Mouse (Mus musculus) bone marrow macrophage, adult 2 months (primary cell): ENCODE results near the gene Tshz2. TPM values are rescaled to one million over a fixed set of nuclear protein-coding genes. Genes with fewer than 3 reads are reported as not detected.

ENCODE experiments used
- H3K27ac ChIP-seq: 2 replicates; pipeline ENCODE4 v1.5.1; 2012; ENCODE audit warnings: low read depth, low read length; ENCODE audit not compliant: insufficient read depth
- H3K4me1 ChIP-seq: 2 replicates; pipeline ENCODE4 v1.6.1; 2012; ENCODE audit warnings: low read length; ENCODE audit not compliant: control insufficient read depth, insufficient read depth
- H3K4me3 ChIP-seq: 2 replicates; pipeline ENCODE4 v1.5.1; 2012; ENCODE audit warnings: mild to moderate bottlenecking, low read length, moderate library complexity; ENCODE audit not compliant: insufficient read depth
- CTCF ChIP-seq: IDR thresholded peaks from 2 replicates; pipeline ENCODE4 v1.5.1; 2012; ENCODE audit warnings: low read depth, mild to moderate bottlenecking, low read length, moderate library complexity
- POLR2A ChIP-seq: IDR thresholded peaks from 2 replicates; pipeline ENCODE4 v1.6.1; 2012; ENCODE audit warnings: mild to moderate bottlenecking, low read depth, low read length, borderline replicate concordance
- polyA plus RNA-seq: library from polyadenylated mRNA; stranded (reverse); fragments of >200 nt; gene quantifications from 2 replicates; pipeline ENCODE4 v1.2.4, GENCODE M21; 2012; ENCODE audit not compliant: missing spikeins, insufficient read depth, insufficient read length

Gene Tshz2
- polyA plus RNA-seq, 1 experiment = not detected

DNA sequence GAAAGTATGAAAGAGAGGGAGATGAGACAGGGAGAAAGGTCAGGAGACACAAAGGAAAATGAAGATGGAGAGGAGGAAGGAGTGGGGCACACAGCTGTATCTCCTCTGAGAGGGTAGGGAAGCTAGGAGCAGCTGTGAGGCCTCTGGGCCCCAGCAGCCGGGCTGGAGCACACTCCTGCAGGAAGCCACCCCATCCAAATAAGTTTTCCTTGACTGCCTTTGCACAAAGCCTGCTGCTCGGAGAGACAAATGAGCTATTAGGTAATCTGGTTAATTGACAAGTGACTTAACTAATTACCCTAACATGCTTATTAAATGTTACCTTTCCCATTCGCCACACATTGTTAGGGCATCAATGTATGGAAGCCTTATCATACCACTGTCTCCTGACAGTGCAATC lies 159.9 kb downstream of the Tshz2 start:
- no peaks in the 10 kb centered on the region for H3K4me1 ChIP-seq
- TF ChIP-seq POLR2A (no peak), CTCF (no peak)
- no peak overlapping the region for H3K4me3 ChIP-seq
- H3K27ac ChIP-seq = no peak overlapping the region

DNA sequence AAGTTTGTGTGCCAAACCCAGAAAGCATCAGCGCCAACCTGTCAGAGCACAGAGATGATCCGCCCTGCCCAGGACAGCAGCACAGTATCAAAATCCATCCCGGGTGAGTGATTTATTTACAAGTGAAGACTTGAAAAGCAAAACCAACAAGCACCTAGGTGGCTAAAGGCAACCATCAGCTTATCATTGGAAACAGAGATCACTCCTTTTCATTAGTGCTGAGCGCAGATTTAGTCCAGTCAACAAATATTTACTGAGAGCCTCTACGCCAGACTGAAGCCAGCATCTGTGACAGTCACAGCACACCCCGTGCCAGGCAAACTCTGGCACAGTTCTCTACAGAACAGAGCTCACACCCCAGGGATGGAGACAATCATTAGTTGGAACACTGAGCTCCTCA lies 169.4 kb downstream of the Tshz2 start:
- Histone ChIP-seq H3K4me3 (no peak overlapping the region), H3K27ac (no peak overlapping the region), H3K4me1 (no peaks in the 10 kb centered on the region)
- no peak for TF ChIP-seq CTCF
- no peak for TF ChIP-seq POLR2A

DNA sequence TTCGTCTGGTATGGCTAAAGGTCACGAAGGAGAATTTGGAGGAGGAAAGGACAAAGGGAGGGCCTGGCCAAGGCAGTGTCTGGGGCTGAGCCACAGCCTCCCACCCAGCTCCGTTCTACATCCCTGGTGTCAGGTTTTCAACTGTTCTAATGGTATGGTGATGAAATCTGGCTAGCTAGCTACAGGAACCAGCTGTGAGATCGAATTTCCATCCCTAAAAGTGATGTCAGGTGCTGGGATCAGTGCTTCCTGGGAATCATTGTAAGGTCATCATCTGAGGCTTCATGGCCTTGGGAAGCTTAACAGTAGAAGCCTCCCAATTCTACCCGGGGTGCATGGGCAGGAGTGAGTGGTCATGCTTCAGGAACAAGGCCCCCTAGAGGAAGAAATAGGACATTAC lies 171.6 kb downstream of the Tshz2 start:
- H3K27ac ChIP-seq = no peak overlapping the region
- H3K4me1 ChIP-seq = no peaks in the 10 kb centered on the region
- H3K4me3 ChIP-seq = no peak overlapping the region
- TF ChIP-seq POLR2A (no peak), CTCF (no peak)

DNA sequence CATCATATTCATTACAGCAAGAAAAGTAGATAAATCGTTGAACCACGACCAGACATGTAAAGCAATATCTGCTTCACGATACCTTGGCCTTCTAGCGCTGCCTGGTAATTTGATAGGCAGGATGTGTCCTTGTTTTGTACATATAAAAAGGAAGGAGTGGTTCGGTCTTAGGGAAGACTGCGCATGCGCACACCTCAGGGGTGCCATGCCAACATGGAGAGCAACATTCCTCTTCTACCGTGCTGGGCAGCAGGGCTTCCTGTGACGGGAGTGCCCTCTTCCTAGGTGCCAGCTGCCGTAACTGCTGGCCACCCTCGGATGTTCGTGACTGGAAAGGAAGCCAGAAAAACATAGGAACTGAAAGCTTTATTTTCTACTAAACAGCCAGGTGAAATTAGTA lies 172.7 kb downstream of the Tshz2 start:
- no peak for TF ChIP-seq POLR2A
- no peak for TF ChIP-seq CTCF
- H3K4me1 ChIP-seq = no peaks in the 10 kb centered on the region
- no peak overlapping the region for H3K27ac ChIP-seq
- no peak overlapping the region for H3K4me3 ChIP-seq

DNA sequence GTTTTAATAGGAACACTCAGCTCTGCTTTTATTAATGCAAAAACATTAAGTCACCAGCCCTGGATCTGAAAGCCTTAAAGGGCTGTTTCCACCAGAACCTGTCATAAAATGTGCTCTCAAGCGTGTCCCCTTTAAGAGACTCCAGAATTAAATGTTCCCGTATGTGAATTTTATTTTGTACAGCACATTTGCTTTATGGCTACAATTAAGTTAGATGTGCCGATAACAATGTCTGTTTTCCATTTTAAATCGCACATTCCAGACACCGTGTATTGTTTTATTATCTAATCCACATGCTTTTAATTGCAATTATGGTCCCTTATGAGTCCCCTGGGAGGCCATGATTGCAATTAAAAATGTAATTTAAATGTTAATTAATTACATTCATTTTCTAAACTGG lies 178.8 kb downstream of the Tshz2 start:
- TF ChIP-seq POLR2A = no peak
- TF ChIP-seq CTCF = no peak
- Histone ChIP-seq H3K4me3 (no peak overlapping the region), H3K4me1 (no peaks in the 10 kb centered on the region), H3K27ac (no peak overlapping the region)

DNA sequence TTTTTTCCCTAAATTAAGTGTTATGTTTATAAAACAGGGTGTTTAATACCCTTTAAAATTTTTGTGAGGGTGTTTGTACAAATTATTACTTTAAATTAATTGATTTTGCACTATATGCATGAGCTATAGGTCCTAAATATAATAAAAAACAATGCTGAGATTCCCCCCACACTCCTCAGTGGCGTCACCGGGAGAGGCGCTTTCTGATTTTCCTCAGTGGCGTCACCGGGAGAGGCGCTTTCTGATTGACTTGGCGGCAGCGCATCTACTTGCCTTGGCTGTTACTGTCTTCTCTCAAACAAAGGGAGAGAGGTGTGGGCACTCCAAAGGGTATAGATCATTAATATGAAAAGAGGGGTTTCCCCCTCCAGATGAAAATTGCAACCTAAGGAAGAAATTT lies 179.2 kb downstream of the Tshz2 start:
- H3K4me1 ChIP-seq = no peaks in the 10 kb centered on the region
- TF ChIP-seq POLR2A (no peak), CTCF (no peak)
- no peak overlapping the region for H3K4me3 ChIP-seq
- H3K27ac ChIP-seq = no peak overlapping the region

DNA sequence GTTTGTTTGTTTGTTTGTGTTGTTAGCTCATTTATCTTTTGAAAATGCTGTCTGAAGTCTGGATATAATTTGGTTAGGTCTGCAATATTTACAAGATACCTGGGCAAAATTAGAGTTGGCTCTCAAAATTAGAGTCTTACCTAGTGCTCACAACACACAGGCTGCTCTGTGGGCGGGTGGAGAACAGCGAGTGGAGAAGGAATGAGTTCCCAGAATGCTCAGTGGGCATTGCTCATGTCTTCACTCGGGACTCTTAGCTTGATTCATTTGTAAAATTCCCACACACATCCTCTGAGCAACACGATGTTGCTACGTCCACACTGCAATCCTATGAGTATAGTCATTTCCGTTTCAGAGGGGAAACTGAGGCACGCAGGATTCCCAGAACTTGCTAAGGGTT lies 180.1 kb downstream of the Tshz2 start:
- TF ChIP-seq CTCF = no peak
- no peak for TF ChIP-seq POLR2A
- Histone ChIP-seq H3K4me1 (no peaks in the 10 kb centered on the region), H3K4me3 (no peak overlapping the region)

DNA sequence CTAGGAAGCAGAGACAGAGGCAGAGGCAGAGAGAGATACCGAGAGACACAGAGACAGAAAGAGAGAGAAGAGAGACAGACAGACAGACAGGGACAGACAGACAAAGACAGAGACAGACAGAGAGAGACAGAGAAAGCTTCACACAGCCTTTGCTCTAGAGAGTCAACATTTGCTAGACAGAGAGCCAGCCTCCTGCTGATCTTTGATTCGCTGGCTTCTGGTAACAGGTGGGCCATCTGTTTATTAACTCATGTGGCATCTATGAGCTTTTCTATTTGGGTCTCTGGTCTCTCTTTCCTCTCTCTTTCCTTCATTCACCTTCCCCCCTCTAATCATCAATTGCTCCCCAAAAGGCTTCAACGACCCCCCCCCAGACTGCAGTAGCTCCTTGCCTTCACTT lies 181.5 kb downstream of the Tshz2 start:
- Histone ChIP-seq H3K27ac (no peak overlapping the region), H3K4me3 (no peak overlapping the region), H3K4me1 (no peaks in the 10 kb centered on the region)
- TF ChIP-seq POLR2A (no peak), CTCF (no peak)

More for the DNA sequence above, 180.1 kb downstream of the Tshz2 start:
- no peak overlapping the region for H3K27ac ChIP-seq

DNA sequence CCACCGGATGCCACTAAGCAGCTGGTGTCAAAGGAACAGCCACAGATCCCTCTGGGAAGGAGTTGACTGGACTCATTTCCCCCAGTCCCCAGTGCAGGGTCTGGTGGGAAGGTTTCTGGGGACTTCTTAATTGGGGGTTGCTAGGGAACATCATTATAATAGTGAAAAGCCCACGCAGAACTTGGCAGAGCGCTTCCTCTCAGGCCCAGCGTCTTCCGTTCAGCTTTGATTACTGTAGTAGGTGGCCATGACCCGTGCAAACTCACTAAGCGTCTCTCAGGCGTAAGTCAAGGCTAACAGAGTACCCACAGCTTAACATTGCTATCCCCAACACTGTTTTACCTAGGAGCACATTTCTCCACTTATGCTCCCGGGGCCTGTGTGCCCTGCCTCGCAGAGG lies 181.9 kb downstream of the Tshz2 start:
- Histone ChIP-seq H3K4me3 (no peak overlapping the region), H3K4me1 (no peaks in the 10 kb centered on the region), H3K27ac (no peak overlapping the region)
- TF ChIP-seq POLR2A (no peak), CTCF (no peak)

DNA sequence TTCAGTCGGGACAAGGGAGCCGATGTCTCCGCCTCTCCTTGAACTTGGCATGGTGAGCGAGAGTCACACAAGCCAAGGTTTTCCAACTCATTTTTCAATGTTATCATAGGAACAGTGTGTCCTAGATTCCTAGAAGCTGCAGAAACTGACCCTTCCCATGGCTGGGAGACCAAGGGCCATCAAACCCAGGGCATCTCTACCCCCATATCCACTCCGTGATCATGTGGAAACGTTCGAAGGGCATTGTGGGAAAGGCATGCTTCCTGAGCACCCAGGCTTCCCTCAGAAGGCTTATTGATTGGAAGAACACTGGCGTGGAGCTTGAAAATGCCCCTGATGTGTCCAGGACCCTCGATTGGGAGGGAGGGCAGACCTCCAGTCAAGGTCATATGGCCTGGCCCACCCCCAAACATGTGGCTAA lies 188.2 kb downstream of the Tshz2 start:
- Histone ChIP-seq H3K4me1 (no peaks in the 10 kb centered on the region), H3K27ac (no peak overlapping the region), H3K4me3 (no peak overlapping the region)
- TF ChIP-seq POLR2A = no peak
- TF ChIP-seq CTCF = no peak

DNA sequence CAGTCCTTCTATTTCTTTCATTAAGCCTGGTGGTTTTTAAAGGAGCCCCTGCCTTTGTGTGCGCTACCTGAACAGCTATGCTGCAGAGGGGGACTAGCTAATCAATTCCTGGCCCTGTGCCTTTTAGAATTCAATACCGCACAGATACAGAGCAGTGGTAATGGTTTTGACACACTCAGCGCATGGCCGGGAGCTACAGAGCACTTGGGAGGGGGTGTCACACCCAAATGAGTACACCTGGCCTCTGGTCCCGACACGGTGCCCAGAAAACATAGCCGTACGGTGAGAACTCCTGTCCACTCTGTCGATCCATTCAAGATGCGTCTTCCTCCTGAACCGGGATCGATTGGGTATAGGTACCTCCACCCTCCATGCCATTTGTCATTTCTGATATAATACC lies 193.1 kb downstream of the Tshz2 start:
- no peak overlapping the region for H3K4me3 ChIP-seq
- TF ChIP-seq CTCF (no peak), POLR2A (no peak)

More for the DNA sequence above, 193.1 kb downstream of the Tshz2 start:
- Histone ChIP-seq H3K27ac (no peak overlapping the region), H3K4me1 (no peaks in the 10 kb centered on the region)
